Mouse (Mus musculus): ENCODE measurements at regions not wholly inside any gene's neighbourhood (a gene's known extent, or its start where the extent isn't known, plus 50 kb on each side); places are given as distances from the start of the nearest gene placed in this dataset.

DNA sequence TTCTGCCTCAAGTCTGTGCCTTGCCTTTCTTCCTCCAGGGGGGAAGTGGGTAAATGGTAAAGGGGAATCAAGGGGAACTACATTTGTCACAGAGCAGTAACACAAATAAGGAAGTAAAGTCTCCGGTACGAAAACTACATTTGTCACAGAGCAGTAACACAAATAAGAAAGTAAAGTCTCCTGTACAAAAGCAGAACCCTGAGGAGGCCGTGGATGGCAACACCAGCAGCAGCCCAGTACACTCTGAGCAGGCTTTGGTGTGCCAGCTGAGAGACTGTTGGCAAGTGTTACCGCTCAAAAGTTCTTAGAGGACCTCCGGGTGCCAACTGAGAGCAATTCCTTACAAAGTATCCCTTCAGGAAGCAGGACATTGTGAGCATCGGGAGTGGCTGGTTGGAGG is 90.9 kb downstream of the Hes1 start:
- no peak for TF ChIP-seq GATA1 (IDR thresholded peaks at IDR 0.05; ENCODE audit: borderline replicate concordance, low read length)
- TF ChIP-seq FLI1 (IDR thresholded peaks at IDR 0.05; ENCODE audit: low read length): no peak

Data from megakaryocyte, embryonic 14.5 days (primary cell).